Mouse (Mus musculus) embryonic fibroblast, embryonic 13.5 days (primary cell): ENCODE measurements around the gene Pglyrp2.

Experiments
- CTCF ChIP-seq: IDR thresholded peaks from 2 replicates; pipeline ENCODE4 v1.5.1; 2011; ENCODE audit warnings: mild to moderate bottlenecking, control low read depth, low read length, moderate library complexity, borderline replicate concordance; ENCODE audit not compliant: insufficient read depth
- POLR2A ChIP-seq: IDR thresholded peaks from 2 replicates; pipeline ENCODE4 v1.6.1; 2011; ENCODE audit warnings: low read depth, mild to moderate bottlenecking, control low read depth, low read length, moderate library complexity

- no peak for TF ChIP-seq CTCF
- TF ChIP-seq POLR2A, result no peak
Measured at GRCm38 (mm10) chr17:32363821-32364301, 60.1 kb downstream of the Pglyrp2 start.
